Mouse (Mus musculus) neural tube, embryonic 11.5 days (tissue): Measurements from ENCODE around the gene Mfsd2a. TPM values are rescaled to one million over a fixed set of nuclear protein-coding genes. Genes with fewer than 3 reads are reported as not detected.

Source experiments
- polyA plus RNA-seq: library from polyadenylated mRNA; unstranded; fragments of >200 nt; fragmentation: Nextera tagmentation; extraction: Ambion mirVana; gene quantifications from 2 replicates; pipeline ENCODE4 v1.2.1, GENCODE M21; 2014

The Mfsd2a gene
- polyA plus RNA-seq, 1 experiment from 2014 or later: 18.0 TPM

Other genes with a start within 250 kb of the Mfsd2a start
- gene Ppt1, start 124.9 kb downstream of the Mfsd2a start, polyA plus RNA-seq: 62.1 and 63.2 TPM in 2 replicates
- 69.4 and 73.6 TPM in 2 replicates for gene Cap1, start 75.1 kb downstream of the Mfsd2a start, polyA plus RNA-seq
- 95.5 and 101 TPM in 2 replicates for gene Mycl, start 34.5 kb upstream of the Mfsd2a start, polyA plus RNA-seq
- 22.3 and 25.4 TPM in 2 replicates for gene Trit1, start 55.4 kb upstream of the Mfsd2a start, polyA plus RNA-seq
- gene Bmp8b, start 144.0 kb upstream of the Mfsd2a start, polyA plus RNA-seq: 0.12 and 0.28 TPM in 2 replicates
- 0.23 TPM in 1 of 2 replicates, not detected in the other for gene Oxct2b, start 155.1 kb upstream of the Mfsd2a start, polyA plus RNA-seq
- gene Ppie, start 178.8 kb upstream of the Mfsd2a start, polyA plus RNA-seq: 98.6 and 103 TPM in 2 replicates
- 0.80 and 1.7 TPM in 2 replicates for gene Hpcal4, start 222.0 kb upstream of the Mfsd2a start, polyA plus RNA-seq
- gene Nt5c1a, start 240.3 kb upstream of the Mfsd2a start, polyA plus RNA-seq: not detected in 2 replicates